Mouse (Mus musculus): ENCODE measurements around the gene Atg7.

Atg7 gene

GRCm38 (mm10) chr6:114821646-114822045 lies 178.7 kb downstream of the Atg7 start:
- no peak for DNase-seq

GRCm38 (mm10) chr6:114826889-114827288 lies 184.0 kb downstream of the Atg7 start:
- DNase-seq: no peak

GRCm38 (mm10) chr6:114829660-114830438 lies 187.0 kb downstream of the Atg7 start:
- no peak for DNase-seq

- DNase-seq: no peak
Measured at GRCm38 (mm10) chr6:114831807-114832206, 188.9 kb downstream of the Atg7 start.

DNA sequence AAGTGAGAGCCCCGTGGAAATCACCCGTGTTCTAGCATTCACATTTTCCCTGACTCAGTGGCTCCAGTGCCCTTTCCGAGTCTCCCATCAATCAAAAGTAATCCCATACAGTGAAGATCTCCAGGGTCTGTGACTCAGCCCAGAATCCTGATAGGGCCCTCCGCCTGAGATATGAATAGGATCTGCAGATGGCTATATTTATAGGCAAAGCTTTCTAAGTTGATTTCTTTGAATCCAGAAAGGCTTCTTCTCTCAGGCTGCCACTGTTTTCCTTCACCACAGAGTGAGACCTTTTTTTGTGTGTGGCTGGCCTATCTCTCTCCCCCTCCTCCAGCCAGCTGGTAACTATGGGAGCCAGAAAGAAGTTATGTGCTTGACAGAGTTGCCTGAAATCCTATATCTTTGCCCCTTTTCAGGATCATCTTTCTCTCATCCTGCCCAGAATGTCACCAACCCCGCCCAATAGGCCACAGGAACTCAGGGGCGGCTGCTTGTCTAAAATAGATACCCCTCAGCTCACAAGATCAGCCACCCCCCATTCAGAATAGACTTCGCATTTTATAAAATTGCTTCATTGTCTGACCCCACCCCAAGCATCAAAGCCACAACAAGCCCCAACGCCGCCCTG lies 190.3 kb downstream of the Atg7 start:
- DNase-seq: no peak

GRCm38 (mm10) chr6:114833791-114834346 lies 191.0 kb downstream of the Atg7 start:
- DNase-seq: no peak

DNA sequence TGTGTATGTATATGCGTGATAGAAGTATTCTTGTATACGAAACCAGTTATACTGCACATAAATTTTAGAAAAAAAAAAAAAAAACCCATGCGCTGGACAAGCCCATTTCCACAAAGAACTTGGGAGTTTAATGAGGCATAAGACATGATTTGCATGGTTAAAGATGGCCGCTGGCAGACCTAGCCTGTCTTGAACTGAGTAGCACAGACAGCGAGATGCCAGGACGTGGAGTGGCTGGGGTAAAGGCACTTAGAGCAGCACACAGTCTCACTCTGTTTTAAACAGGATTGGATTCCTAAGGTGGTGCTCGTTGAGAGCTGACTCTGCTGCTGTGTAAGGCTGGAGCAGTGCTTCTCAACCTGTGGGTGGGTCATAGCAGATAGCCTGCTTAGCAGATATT lies 192.4 kb downstream of the Atg7 start:
- DNase-seq: no peak

DNA sequence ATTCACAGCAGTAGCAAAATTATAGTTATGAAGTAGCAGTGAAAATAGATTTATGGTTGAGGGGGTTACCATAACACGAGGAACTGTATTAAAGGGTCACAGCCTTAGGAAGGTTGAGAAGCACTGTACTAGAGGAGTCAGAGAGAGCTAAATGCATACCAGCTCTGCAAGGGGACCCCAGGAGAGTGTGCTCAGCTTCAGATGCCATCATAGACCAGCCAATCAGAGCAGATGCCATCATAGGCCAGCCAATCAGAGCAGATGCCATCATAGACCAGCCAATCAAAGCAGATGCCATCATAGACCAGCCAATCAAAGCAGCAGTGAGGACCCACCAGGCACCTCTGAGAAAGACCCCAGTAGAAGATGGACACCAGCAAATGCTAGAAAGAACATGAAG lies 192.9 kb downstream of the Atg7 start:
- no peak for DNase-seq

GRCm38 (mm10) chr6:114836433-114836832 lies 193.5 kb downstream of the Atg7 start:
- no peak for DNase-seq

DNA sequence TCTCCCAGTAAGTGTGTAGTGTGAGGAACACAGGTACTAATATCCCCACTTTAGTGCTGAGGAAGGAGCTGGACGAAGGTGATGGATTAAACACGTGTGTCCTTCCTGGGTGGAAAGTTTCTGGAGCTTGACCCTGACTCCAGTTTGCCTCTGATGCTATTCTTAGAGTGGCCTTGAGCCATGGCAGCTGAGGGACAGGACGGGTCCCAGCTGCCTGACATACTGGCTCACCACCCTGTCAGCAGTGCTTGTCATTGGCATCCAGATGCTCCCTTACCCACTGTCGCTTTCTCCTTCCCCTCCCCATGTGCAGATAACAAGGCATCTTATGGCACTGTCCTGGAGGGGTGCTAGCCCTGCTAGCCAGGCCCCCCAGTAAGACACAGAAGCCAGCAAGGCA lies 196.0 kb downstream of the Atg7 start:
- no peak for DNase-seq

GRCm38 (mm10) chr6:114840012-114840411 lies 197.1 kb downstream of the Atg7 start:
- DNase-seq: no peak

GRCm38 (mm10) chr6:114842131-114842530 lies 199.2 kb downstream of the Atg7 start:
- DNase-seq: no peak

GRCm38 (mm10) chr6:114842863-114843262 lies 200.0 kb downstream of the Atg7 start:
- no peak for DNase-seq

- no peak for DNase-seq
Measured at GRCm38 (mm10) chr6:114846153-114846772, 203.4 kb downstream of the Atg7 start.

- DNase-seq: no peak
Measured at GRCm38 (mm10) chr6:114847582-114848174, 204.8 kb downstream of the Atg7 start.

DNA sequence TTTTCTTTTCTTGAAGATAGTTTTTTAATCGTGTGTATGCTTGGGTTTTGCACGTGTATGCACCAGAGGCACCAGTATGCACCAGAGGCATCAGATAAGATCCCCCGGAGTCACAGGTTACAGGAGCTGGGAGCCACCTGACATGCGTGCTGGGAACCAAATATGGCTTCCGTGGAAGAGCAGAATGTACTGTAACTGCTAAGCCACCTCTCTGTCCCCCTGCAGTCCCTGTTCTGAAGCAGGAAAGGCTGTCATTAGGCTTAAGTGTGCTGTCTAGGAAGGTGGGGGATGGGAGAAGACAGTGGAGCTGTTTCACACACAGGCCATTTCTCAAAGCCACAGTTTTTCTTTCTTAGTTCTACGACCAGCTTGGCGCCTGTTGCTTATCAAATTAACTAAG lies 205.9 kb downstream of the Atg7 start:
- no peak for DNase-seq

DNA sequence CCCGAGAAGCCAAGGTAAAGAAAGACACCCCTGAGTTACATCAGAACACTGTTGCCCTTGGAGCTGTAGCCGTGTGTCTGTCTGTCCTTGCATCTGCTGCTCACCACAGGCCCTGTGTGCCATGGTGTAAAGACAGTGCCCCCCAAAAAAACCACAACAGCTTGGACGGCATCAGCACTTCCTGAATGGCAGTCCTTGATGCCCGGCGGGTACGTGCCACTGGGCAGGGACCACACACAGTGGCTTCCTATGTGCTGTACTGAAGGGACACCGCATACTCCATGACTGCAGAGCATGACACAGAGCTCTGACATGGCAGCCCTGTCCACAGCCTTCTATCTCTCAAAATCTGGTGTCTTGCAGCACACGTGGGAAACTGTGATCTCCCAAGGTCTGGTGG lies 206.9 kb downstream of the Atg7 start:
- no peak for DNase-seq

GRCm38 (mm10) chr6:114851688-114852087 lies 208.8 kb downstream of the Atg7 start:
- no peak for DNase-seq

- no peak for DNase-seq
Measured at GRCm38 (mm10) chr6:114852739-114853138, 209.8 kb downstream of the Atg7 start.

- no peak for DNase-seq
Measured at GRCm38 (mm10) chr6:114854368-114854767, 211.5 kb downstream of the Atg7 start.

- DNase-seq: no peak
Measured at GRCm38 (mm10) chr6:114855644-114856043, 212.7 kb downstream of the Atg7 start.

GRCm38 (mm10) chr6:114856501-114856900 lies 213.6 kb downstream of the Atg7 start:
- no peak for DNase-seq

- no peak for DNase-seq
Measured at GRCm38 (mm10) chr6:114857996-114858721, 215.3 kb downstream of the Atg7 start.

All from cerebellum, adult 11 months (tissue).